Mouse (Mus musculus) CD4-positive naive resting alpha-beta T cell, adult 76 days (primary cell): ENCODE data around the gene Gdf15. TPM values are rescaled to one million over a fixed set of nuclear protein-coding genes. Genes with fewer than 3 reads are reported as not detected.

Source experiments
- total RNA-seq: library from RNA; stranded (reverse); gene quantifications from one replicate; pipeline ENCODE4 v1.2.4, GENCODE M21; 2023

Gene Gdf15
- 1.6 TPM for total RNA-seq

DNA sequence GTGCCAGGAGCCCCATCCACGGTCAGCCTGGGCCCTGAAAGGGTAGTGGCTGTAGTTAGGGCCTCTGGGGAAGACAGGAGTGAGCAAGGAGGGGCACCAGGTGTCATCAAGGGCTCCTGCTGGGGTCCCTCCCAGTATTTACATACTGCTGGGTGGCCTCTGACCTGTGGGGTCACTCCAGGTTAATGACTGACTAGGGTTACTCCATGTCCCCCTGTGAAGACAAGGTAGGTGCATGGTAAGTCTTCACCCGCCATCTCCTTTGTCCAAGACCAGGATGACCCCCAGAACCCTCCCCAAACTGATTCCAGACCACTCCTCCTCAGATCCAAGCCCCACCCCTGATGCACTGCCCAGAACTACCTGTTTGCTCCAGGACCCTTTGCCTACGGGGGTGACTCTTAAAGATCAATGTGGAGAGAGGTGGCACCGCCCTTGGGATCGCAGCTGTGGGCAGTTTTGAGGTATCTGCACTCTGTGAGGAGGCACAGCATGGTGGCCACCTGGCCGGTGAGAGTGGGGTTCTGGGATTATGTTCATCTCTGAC lies at the start of gene Gdf15:
Gdf15 (minus strand) TSS at position 111 of the 547 bp plus-strand sequence.

DNA sequence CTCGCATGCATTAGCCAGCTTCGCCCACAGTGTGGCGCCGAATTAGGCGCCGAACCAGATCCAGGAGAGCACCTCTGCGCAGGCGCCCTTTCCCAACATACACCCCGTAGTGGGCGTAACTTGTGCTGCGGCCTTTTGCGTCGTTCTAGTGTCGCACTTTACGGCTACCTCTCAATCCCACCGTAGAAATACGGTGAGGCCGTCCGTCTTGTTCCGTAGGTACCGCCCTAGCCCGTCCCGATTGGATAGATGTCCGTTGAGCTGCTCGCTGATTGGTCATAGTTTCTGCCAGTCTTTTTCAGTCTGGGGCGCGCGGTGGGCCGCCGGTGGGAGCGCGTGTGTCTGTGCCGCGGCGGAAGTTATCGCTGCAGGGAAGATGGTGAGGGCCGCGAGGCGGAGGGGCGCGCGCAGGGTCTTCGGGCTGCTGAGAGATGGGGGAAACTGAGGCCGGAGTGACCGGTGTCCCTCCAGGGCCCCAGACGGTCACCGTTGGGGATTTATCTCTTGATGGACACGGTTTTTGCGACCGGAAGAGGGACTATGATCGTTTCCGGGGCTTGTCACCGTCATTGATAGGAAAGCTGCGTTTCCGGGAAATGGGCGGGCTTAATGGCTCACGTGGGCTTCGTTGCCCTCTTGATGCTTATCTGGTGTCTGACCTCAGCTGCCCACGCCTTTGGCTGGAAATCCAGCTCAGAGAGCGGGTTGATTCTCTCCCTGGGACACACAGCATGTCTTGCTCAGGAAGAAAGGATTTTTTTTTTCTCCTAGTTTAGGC lies 41.0 kb upstream of the Gdf15 start, which contains the start of gene Lsm4:
Lsm4 (plus strand) TSS at position 170 of the 778 bp plus-strand sequence.

DNA sequence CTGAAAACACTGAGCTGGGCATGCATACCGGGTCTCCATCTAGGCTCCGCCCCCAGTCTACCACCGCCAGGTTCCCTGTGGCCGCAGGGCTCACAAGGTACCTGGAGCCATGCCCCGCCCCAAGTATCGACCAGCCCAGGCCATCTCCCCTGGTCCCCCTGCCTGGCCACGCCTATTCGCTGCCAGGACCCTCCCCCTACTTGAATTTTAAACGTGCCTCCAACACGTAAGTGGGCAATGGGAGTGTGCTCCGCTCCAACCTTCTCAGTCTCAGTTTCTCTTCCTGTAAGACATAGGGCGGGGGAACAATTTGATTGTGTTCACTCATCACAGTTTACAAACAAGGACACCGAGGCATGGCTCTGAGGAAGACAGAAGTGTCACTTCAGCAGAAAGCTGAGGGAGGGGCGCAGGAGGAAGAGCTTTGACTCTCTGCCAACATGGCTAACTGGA lies 28.0 kb upstream of the Gdf15 start, which contains the start of gene Pgpep1:
Pgpep1 (minus strand) TSS at position 116 of the 453 bp plus-strand sequence.

DNA sequence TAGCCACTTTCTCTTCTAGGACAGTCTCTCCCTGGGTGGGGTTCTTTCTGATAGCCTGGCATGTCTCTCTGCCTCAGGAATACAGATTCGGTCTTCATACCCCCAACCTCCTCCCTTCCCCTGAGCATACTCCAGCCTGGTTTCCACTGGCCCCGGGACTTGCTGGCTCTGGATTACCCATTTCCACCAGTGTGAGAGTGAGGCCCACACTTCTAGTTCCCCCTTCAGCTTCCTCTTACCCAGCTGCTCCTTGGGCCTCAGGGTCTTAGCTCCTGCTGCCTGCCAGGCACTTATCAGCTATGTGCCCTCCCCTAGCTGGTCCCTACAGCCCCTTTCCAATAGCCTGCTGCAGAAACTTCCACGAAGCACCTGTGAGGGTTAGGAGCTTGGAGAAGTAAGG lies 16.4 kb downstream of the Gdf15 start, which contains the start of gene Lrrc25:
Lrrc25 (plus strand) TSS at position 262 of the 400 bp plus-strand sequence.

DNA sequence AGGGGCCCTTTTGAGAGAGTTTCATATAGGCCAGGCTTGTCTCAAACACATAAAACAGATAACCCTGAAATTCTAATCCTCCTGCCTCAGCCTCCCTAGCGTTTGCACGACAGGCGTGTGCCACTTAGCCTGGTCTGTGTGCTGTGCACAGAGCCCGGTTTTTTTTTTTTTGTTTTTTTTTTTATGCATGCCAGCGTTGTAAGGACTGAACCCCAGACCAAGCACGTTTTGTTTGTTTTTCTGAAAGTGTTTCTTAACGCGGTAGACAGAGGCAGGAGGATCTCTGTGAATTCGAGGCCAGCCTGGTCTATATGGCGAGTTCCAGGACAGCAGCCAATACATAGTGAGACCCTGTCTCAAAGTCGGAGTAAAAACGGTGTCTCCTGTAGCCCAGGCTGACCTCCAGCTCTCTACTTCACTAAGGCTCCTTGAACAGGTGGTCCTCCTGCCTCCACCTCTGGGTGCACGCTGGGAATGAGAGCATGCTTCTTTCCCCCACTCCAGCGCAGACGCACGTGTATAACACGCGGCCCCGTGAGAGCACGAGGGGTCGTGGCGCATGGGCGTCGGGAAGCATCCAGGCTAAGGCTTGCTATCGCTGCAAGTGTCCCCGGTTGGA lies 23.4 kb downstream of the Gdf15 start, which contains the start of gene Ssbp4:
Ssbp4 (minus strand) TSS at position 124 of the 619 bp plus-strand sequence.

DNA sequence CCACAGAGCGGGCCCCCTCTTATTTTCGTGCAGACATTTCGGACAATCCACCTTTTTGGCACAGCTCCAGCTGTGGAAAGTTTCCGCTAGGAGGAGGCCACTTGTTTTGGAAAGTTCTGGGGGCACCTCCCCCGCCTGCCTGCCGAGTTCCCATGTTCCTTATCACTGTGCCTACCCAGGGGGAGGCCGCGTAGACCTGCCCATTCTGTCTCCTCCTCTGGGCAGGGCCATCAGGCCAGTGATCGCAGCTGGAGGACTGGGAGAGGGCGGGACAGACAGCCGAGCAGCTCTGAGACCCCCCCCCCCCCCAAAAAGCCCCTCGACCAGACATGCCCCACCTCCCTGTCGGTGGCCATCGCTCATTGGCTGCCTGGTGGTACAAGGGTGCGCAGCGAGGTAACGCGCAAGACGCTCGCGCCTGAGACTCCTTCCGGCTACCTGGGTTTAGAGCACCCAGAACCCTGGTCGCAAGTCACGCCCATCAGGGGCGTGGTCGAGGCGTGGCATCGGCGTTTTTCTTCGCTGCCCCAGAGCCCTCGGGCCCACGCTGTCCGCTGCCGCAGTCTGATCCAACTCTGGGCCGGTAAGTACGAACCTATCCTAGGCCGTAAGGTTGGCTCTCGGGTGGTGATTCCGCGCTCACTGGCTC lies 38.2 kb downstream of the Gdf15 start, which contains the start of gene Isyna1:
Isyna1 (plus strand) TSS at position 413 of the 649 bp plus-strand sequence.

Other genes with a start within 250 kb of the Gdf15 start
- 21.8 TPM for gene Crtc1, start 192.9 kb downstream of the Gdf15 start, total RNA-seq
- 7.9 TPM for gene Klhl26, start 155.5 kb downstream of the Gdf15 start, total RNA-seq
- gene Tmem59l, start 145.1 kb downstream of the Gdf15 start, total RNA-seq = not detected
- not detected for gene Crlf1, start 139.3 kb downstream of the Gdf15 start, total RNA-seq
- gene Rex1bd, start 125.7 kb downstream of the Gdf15 start, total RNA-seq = 62.4 TPM
- gene Uba52, start 121.7 kb downstream of the Gdf15 start, total RNA-seq = 3,364 TPM
- gene Fkbp8, start 104.7 kb downstream of the Gdf15 start, total RNA-seq = 249 TPM
- gene Kxd1, start 104.5 kb downstream of the Gdf15 start, total RNA-seq = 60.3 TPM
- 30.2 TPM for gene Ell, start 93.0 kb downstream of the Gdf15 start, total RNA-seq
- gene Isyna1, start 38.1 kb downstream of the Gdf15 start, total RNA-seq = 68.1 TPM
- gene Ssbp4, start 23.6 kb downstream of the Gdf15 start, total RNA-seq = 97.8 TPM
- gene Lrrc25, start 16.3 kb downstream of the Gdf15 start, total RNA-seq = 1.6 TPM
- 2.8 TPM for gene Pgpep1, start 27.9 kb upstream of the Gdf15 start, total RNA-seq
- gene Lsm4, start 40.8 kb upstream of the Gdf15 start, total RNA-seq = 101 TPM
- gene Jund, start 66.5 kb upstream of the Gdf15 start, total RNA-seq = 1,623 TPM
- gene Iqcn, start 71.0 kb upstream of the Gdf15 start, total RNA-seq = 4.4 TPM
- not detected for gene Gm3336, start 86.1 kb upstream of the Gdf15 start, total RNA-seq
- 0.59 TPM for gene Pde4c, start 91.3 kb upstream of the Gdf15 start, total RNA-seq
- 6.0 TPM for gene Rab3a, start 122.2 kb upstream of the Gdf15 start, total RNA-seq
- gene Mpv17l2, start 128.5 kb upstream of the Gdf15 start, total RNA-seq = 22.7 TPM
- 12.5 TPM for gene Pik3r2, start 144.3 kb upstream of the Gdf15 start, total RNA-seq
- gene Mast3, start 172.6 kb upstream of the Gdf15 start, total RNA-seq = 143 TPM
- gene Il12rb1, start 176.0 kb upstream of the Gdf15 start, total RNA-seq = 1.3 TPM
- gene Arrdc2, start 207.3 kb upstream of the Gdf15 start, total RNA-seq = 30.0 TPM
- not detected for gene Kcnn1, start 230.8 kb upstream of the Gdf15 start, total RNA-seq
- gene Ccdc124, start 241.5 kb upstream of the Gdf15 start, total RNA-seq = 29.7 TPM